Mouse (Mus musculus): ENCODE results near the gene Ppp2r2d. TPM values are rescaled to one million over a fixed set of nuclear protein-coding genes. Genes with fewer than 3 reads are reported as not detected.
A peak's percentile ranks its signal among the peaks of the same experiment; 100 is the strongest.

The Ppp2r2d gene
- polyA plus RNA-seq, 1 experiment: 64.6 TPM

GRCm38 (mm10) chr7:138885365-138886289 is 39.7 kb downstream of the Ppp2r2d start:
- H3K27ac ChIP-seq (ENCODE audit: insufficient read depth, low read length): no peak overlapping the region
- H3K4me3 ChIP-seq (ENCODE audit: insufficient read depth, low read length): no peak overlapping the region
- H3K4me1 ChIP-seq (ENCODE audit: control insufficient read depth, insufficient read depth, low read length): no peaks in the 10 kb centered on the region
- TF ChIP-seq POLR2A (IDR thresholded peaks at IDR 0.05; ENCODE audit: extremely low read depth, insufficient read depth, low read length): no peak
- no peak for TF ChIP-seq CTCF (IDR thresholded peaks at IDR 0.05; ENCODE audit: extremely low read depth, insufficient read depth, low read length)

GRCm38 (mm10) chr7:138898122-138898521 is 52.2 kb downstream of the Ppp2r2d start:
- Histone ChIP-seq H3K4me1 (ENCODE audit: control insufficient read depth, insufficient read depth, low read length) (no peaks in the 10 kb centered on the region; the same call in 1 of the 2 replicates), H3K4me3 (ENCODE audit: insufficient read depth, low read length) (no peak overlapping the region), H3K27ac (ENCODE audit: insufficient read depth, low read length) (no peak overlapping the region)
- TF ChIP-seq POLR2A (IDR thresholded peaks at IDR 0.05; ENCODE audit: extremely low read depth, insufficient read depth, low read length) (no peak), CTCF (IDR thresholded peaks at IDR 0.05; ENCODE audit: extremely low read depth, insufficient read depth, low read length) (no peak)

- TF ChIP-seq POLR2A (IDR thresholded peaks at IDR 0.05; ENCODE audit: extremely low read depth, insufficient read depth, low read length) (no peak), CTCF (IDR thresholded peaks at IDR 0.05; ENCODE audit: extremely low read depth, insufficient read depth, low read length) (no peak)
- H3K4me3 ChIP-seq (ENCODE audit: insufficient read depth, low read length): no peak overlapping the region
- H3K4me1 ChIP-seq (ENCODE audit: control insufficient read depth, insufficient read depth, low read length): no peaks in the 10 kb centered on the region; the same call in 1 of the 2 replicates
- H3K27ac ChIP-seq (ENCODE audit: insufficient read depth, low read length): no peak overlapping the region
Measured at GRCm38 (mm10) chr7:138898743-138899142, 52.9 kb downstream of the Ppp2r2d start.

GRCm38 (mm10) chr7:138903886-138904435 is 58.1 kb downstream of the Ppp2r2d start:
- peaks cover 5% of the 10 kb centered on the region; the same call in 1 of the 2 replicates for H3K4me1 ChIP-seq (ENCODE audit: control insufficient read depth, insufficient read depth, low read length)
- no peak overlapping the region for H3K4me3 ChIP-seq (ENCODE audit: insufficient read depth, low read length)
- TF ChIP-seq CTCF (IDR thresholded peaks at IDR 0.05; ENCODE audit: extremely low read depth, insufficient read depth, low read length) (no peak), POLR2A (IDR thresholded peaks at IDR 0.05; ENCODE audit: extremely low read depth, insufficient read depth, low read length) (no peak)
- H3K27ac ChIP-seq (ENCODE audit: insufficient read depth, low read length): no peak overlapping the region

GRCm38 (mm10) chr7:138906441-138906840 is 60.6 kb downstream of the Ppp2r2d start:
- no peak for TF ChIP-seq CTCF (IDR thresholded peaks at IDR 0.05; ENCODE audit: extremely low read depth, insufficient read depth, low read length)
- no peak for TF ChIP-seq POLR2A (IDR thresholded peaks at IDR 0.05; ENCODE audit: extremely low read depth, insufficient read depth, low read length)
- peaks cover 5% of the 10 kb centered on the region; the same call in 1 of the 2 replicates for H3K4me1 ChIP-seq (ENCODE audit: control insufficient read depth, insufficient read depth, low read length)
- H3K27ac ChIP-seq (ENCODE audit: insufficient read depth, low read length): no peak overlapping the region; the same call in 1 of the 2 replicates
- peak overlapping the region; percentile 17; the same call in 1 of the 2 replicates for H3K4me3 ChIP-seq (ENCODE audit: insufficient read depth, low read length)

GRCm38 (mm10) chr7:138907043-138907442 is 61.2 kb downstream of the Ppp2r2d start:
- H3K4me3 ChIP-seq (ENCODE audit: insufficient read depth, low read length): peak overlapping the region; percentile 17
- TF ChIP-seq POLR2A (IDR thresholded peaks at IDR 0.05; ENCODE audit: extremely low read depth, insufficient read depth, low read length) (no peak; the same call in 1 of the 2 replicates), CTCF (IDR thresholded peaks at IDR 0.05; ENCODE audit: extremely low read depth, insufficient read depth, low read length) (no peak)
- no peak overlapping the region; the same call in 1 of the 2 replicates for H3K27ac ChIP-seq (ENCODE audit: insufficient read depth, low read length)
- 0 out of 2 replicates have a peak, but pooled peaks cover 5% of the 10 kb centered on the region for H3K4me1 ChIP-seq (ENCODE audit: control insufficient read depth, insufficient read depth, low read length)

- TF ChIP-seq CTCF (IDR thresholded peaks at IDR 0.05; ENCODE audit: extremely low read depth, insufficient read depth, low read length) (no peak), POLR2A (IDR thresholded peaks at IDR 0.05; ENCODE audit: extremely low read depth, insufficient read depth, low read length) (no peak)
- Histone ChIP-seq H3K4me1 (ENCODE audit: control insufficient read depth, insufficient read depth, low read length) (0 out of 2 replicates have a peak, but pooled peaks cover 5% of the 10 kb centered on the region), H3K4me3 (ENCODE audit: insufficient read depth, low read length) (peak overlapping the region; percentile 2; the same call in 1 of the 2 replicates)
Measured at GRCm38 (mm10) chr7:138907976-138908375, 62.1 kb downstream of the Ppp2r2d start.

GRCm38 (mm10) chr7:138908768-138909276 is 62.9 kb downstream of the Ppp2r2d start:
- Histone ChIP-seq H3K27ac (ENCODE audit: insufficient read depth, low read length) (peak overlapping the region; percentile 74), H3K4me1 (ENCODE audit: control insufficient read depth, insufficient read depth, low read length) (0 out of 2 replicates have a peak, but pooled peaks cover 5% of the 10 kb centered on the region), H3K4me3 (ENCODE audit: insufficient read depth, low read length) (peak overlapping the region; percentile 80)
- TF ChIP-seq POLR2A (IDR thresholded peaks at IDR 0.05; ENCODE audit: extremely low read depth, insufficient read depth, low read length): no peak
- TF ChIP-seq CTCF (IDR thresholded peaks at IDR 0.05; ENCODE audit: extremely low read depth, insufficient read depth, low read length): no peak

More at GRCm38 (mm10) chr7:138907976-138908375, 62.1 kb downstream of the Ppp2r2d start:
- no peak overlapping the region for H3K27ac ChIP-seq (ENCODE audit: insufficient read depth, low read length)
